Mouse (Mus musculus): Measurements from ENCODE around the gene 4933430I17Rik. TPM values are rescaled to one million over a fixed set of nuclear protein-coding genes. Genes with fewer than 3 reads are reported as not detected.

The 4933430I17Rik gene
- total and polyA plus RNA-seq, 3 experiments: 0.05 to 0.27 TPM; not detected in 1

GRCm38 (mm10) chr4:62516579-62516978, 8.6 kb upstream of the 4933430I17Rik start:
- Histone ChIP-seq H3K27me3 (ENCODE audit: insufficient read depth, low read length) (no peaks in the 10 kb centered on the region), H3K4me3 (ENCODE audit: low read depth, low read length) (peak overlapping the region; percentile 77; the same call in 1 of the 2 replicates), H3K9me3 (replicated peaks) (no peaks in the 10 kb centered on the region), H3K4me1 (ENCODE audit: insufficient read depth, low read depth, low read length) (peaks cover 84% of the 10 kb centered on the region), H3K36me3 (replicated peaks) (peaks cover 48% of the 10 kb centered on the region)
- ATAC-seq (ENCODE audit: extremely low read depth, insufficient number of reproducible peaks, low FRiP score, poor library complexity, severe bottlenecking): peak; percentile 71
- peak; percentile 96 for DNase-seq (ENCODE audit: low spot score)
- TF ChIP-seq TAL1 (conservative IDR thresholded peaks at IDR 0.05; ENCODE audit: low read depth, low read length): peak; percentile 95
- no peak for TF ChIP-seq POLR2AphosphoS5 (IDR thresholded peaks at IDR 0.05; ENCODE audit: insufficient replicate concordance, low read depth, low read length)

- peak overlapping the region; percentile 77; the same call in 1 of the 2 replicates for H3K4me3 ChIP-seq (ENCODE audit: low read depth, low read length)
- TF ChIP-seq GATA1 (IDR thresholded peaks at IDR 0.05; ENCODE audit: borderline replicate concordance, low read length) (no peak), POLR2AphosphoS5 (IDR thresholded peaks at IDR 0.05; ENCODE audit: insufficient replicate concordance, low read depth, low read length) (no peak), TAL1 (conservative IDR thresholded peaks at IDR 0.05; ENCODE audit: low read depth, low read length) (no peak), GATA2 (IDR thresholded peaks at IDR 0.05; ENCODE audit: borderline replicate concordance, low read depth, low read length) (no peak), CTCF (IDR thresholded peaks at IDR 0.05; ENCODE audit: low read depth, low read length) (no peak)
- no peaks in the 10 kb centered on the region for H3K9me3 ChIP-seq (replicated peaks)
- no peak for ATAC-seq (ENCODE audit: extremely low read depth, insufficient number of reproducible peaks, low FRiP score, poor library complexity, severe bottlenecking)
- peaks cover 83% of the 10 kb centered on the region for H3K4me1 ChIP-seq (ENCODE audit: insufficient read depth, low read depth, low read length)
- H3K36me3 ChIP-seq (replicated peaks): peaks cover 45% of the 10 kb centered on the region
- no peak for DNase-seq (ENCODE audit: low spot score)
- no peaks in the 10 kb centered on the region for H3K27me3 ChIP-seq (ENCODE audit: insufficient read depth, low read length)
Observed at GRCm38 (mm10) chr4:62517046-62517445, 8.1 kb upstream of the 4933430I17Rik start.

GRCm38 (mm10) chr4:62517538-62518415, 7.4 kb upstream of the 4933430I17Rik start:
- Histone ChIP-seq H3K36me3 (replicated peaks) (peaks cover 45% of the 10 kb centered on the region), H3K9me3 (replicated peaks) (no peaks in the 10 kb centered on the region), H3K4me3 (ENCODE audit: low read depth, low read length) (peak overlapping the region; percentile 77), H3K4me1 (ENCODE audit: insufficient read depth, low read depth, low read length) (peaks cover 84% of the 10 kb centered on the region), H3K27me3 (ENCODE audit: insufficient read depth, low read length) (no peaks in the 10 kb centered on the region)
- DNase-seq (ENCODE audit: low spot score) (no peak), ATAC-seq (ENCODE audit: extremely low read depth, insufficient number of reproducible peaks, low FRiP score, poor library complexity, severe bottlenecking) (no peak)
- TF ChIP-seq POLR2AphosphoS5 (IDR thresholded peaks at IDR 0.05; ENCODE audit: insufficient replicate concordance, low read depth, low read length): no peak
- no peak for TF ChIP-seq GATA2 (IDR thresholded peaks at IDR 0.05; ENCODE audit: borderline replicate concordance, low read depth, low read length)
- TF ChIP-seq CTCF (IDR thresholded peaks at IDR 0.05; ENCODE audit: low read depth, low read length): no peak
- TF ChIP-seq GATA1 (IDR thresholded peaks at IDR 0.05; ENCODE audit: borderline replicate concordance, low read length): no peak
- TF ChIP-seq TAL1 (conservative IDR thresholded peaks at IDR 0.05; ENCODE audit: low read depth, low read length): no peak

- H3K4me1 ChIP-seq (ENCODE audit: insufficient read depth, low read depth, low read length): peaks cover 83% of the 10 kb centered on the region
Observed at GRCm38 (mm10) chr4:62518416-62519121, 6.6 kb upstream of the 4933430I17Rik start.

GRCm38 (mm10) chr4:62519122-62519848, 5.9 kb upstream of the 4933430I17Rik start:
- H3K27me3 ChIP-seq (ENCODE audit: insufficient read depth, low read length): no peaks in the 10 kb centered on the region
- ATAC-seq (ENCODE audit: extremely low read depth, insufficient number of reproducible peaks, low FRiP score, poor library complexity, severe bottlenecking): peak; percentile 12
- H3K36me3 ChIP-seq (replicated peaks): peaks cover 44% of the 10 kb centered on the region
- peak overlapping the region; percentile 77 for H3K4me3 ChIP-seq (ENCODE audit: low read depth, low read length)
- H3K9me3 ChIP-seq (replicated peaks): no peaks in the 10 kb centered on the region
- H3K4me1 ChIP-seq (ENCODE audit: insufficient read depth, low read depth, low read length): peaks cover 82% of the 10 kb centered on the region
- TF ChIP-seq POLR2AphosphoS5 (IDR thresholded peaks at IDR 0.05; ENCODE audit: insufficient replicate concordance, low read depth, low read length): no peak
- TF ChIP-seq GATA1 (IDR thresholded peaks at IDR 0.05; ENCODE audit: borderline replicate concordance, low read length): no peak
- no peak for TF ChIP-seq CTCF (IDR thresholded peaks at IDR 0.05; ENCODE audit: low read depth, low read length)
- no peak for TF ChIP-seq GATA2 (IDR thresholded peaks at IDR 0.05; ENCODE audit: borderline replicate concordance, low read depth, low read length)
- no peak for TF ChIP-seq TAL1 (conservative IDR thresholded peaks at IDR 0.05; ENCODE audit: low read depth, low read length)
- peak; percentile 80 for DNase-seq (ENCODE audit: low spot score)

More at GRCm38 (mm10) chr4:62518416-62519121, 6.6 kb upstream of the 4933430I17Rik start:
- H3K27me3 ChIP-seq (ENCODE audit: insufficient read depth, low read length): no peaks in the 10 kb centered on the region
- ATAC-seq (ENCODE audit: extremely low read depth, insufficient number of reproducible peaks, low FRiP score, poor library complexity, severe bottlenecking): no peak
- H3K36me3 ChIP-seq (replicated peaks): peaks cover 45% of the 10 kb centered on the region
- peak; percentile 66 for DNase-seq (ENCODE audit: low spot score)
- TF ChIP-seq GATA2 (IDR thresholded peaks at IDR 0.05; ENCODE audit: borderline replicate concordance, low read depth, low read length) (no peak), TAL1 (conservative IDR thresholded peaks at IDR 0.05; ENCODE audit: low read depth, low read length) (no peak), POLR2AphosphoS5 (IDR thresholded peaks at IDR 0.05; ENCODE audit: insufficient replicate concordance, low read depth, low read length) (no peak), GATA1 (IDR thresholded peaks at IDR 0.05; ENCODE audit: borderline replicate concordance, low read length) (no peak), CTCF (IDR thresholded peaks at IDR 0.05; ENCODE audit: low read depth, low read length) (no peak)
- H3K9me3 ChIP-seq (replicated peaks): no peaks in the 10 kb centered on the region
- H3K4me3 ChIP-seq (ENCODE audit: low read depth, low read length): peak overlapping the region; percentile 77
